Mouse (Mus musculus) heart, adult 2 months (tissue): Measurements from ENCODE around the gene Rgs7. TPM values are rescaled to one million over a fixed set of nuclear protein-coding genes. Genes with fewer than 3 reads are reported as not detected.

ENCODE experiments used
- DNase-seq, 2 experiments: peaks; one replicate each; pipeline ENCODE4 v3.0.0; 2021
- H3K27ac ChIP-seq: fragments of 200-600 bp; 2 replicates; pipeline ENCODE4 v1.8.1; 2022
- H3K27me3 ChIP-seq: fragments of 200-500 bp; 2 replicates; pipeline ENCODE4 v1.6.1; 2012; ENCODE audit warnings: mild to moderate bottlenecking, low read length, inconsistent platforms, mixed read lengths; ENCODE audit not compliant: control insufficient read depth, insufficient read depth
- H3K36me3 ChIP-seq: fragments of 200-500 bp; 2 replicates; pipeline ENCODE4 v1.6.1; 2012; ENCODE audit warnings: low read length, inconsistent platforms; ENCODE audit not compliant: control insufficient read depth, insufficient read depth
- H3K4me1 ChIP-seq: fragments of 200-500 bp; 2 replicates; pipeline ENCODE4 v1.6.1; 2011; ENCODE audit warnings: low read length; ENCODE audit not compliant: control insufficient read depth, insufficient read depth
- H3K4me3 ChIP-seq: fragments of 200-600 bp; 2 replicates; pipeline ENCODE4 v1.8.1; 2022
- H3K79me2 ChIP-seq: fragments of 200-500 bp; replicated peaks from 2 replicates; pipeline ENCODE4 v1.6.1; 2012; ENCODE audit warnings: mild to moderate bottlenecking, inconsistent platforms, low read length, moderate library complexity, mixed read lengths; ENCODE audit not compliant: control insufficient read depth, insufficient read depth
- H3K9ac ChIP-seq: fragments of 200-500 bp; 2 replicates; pipeline ENCODE4 v1.6.1; 2012; ENCODE audit warnings: low read depth, mild to moderate bottlenecking, control low read depth, inconsistent platforms, low read length, mixed read lengths
- CTCF ChIP-seq: fragments of 200-600 bp; IDR thresholded peaks from 2 replicates; pipeline ENCODE4 v1.8.1; 2022; ENCODE audit warnings: antibody characterized with exemption, mild to moderate bottlenecking, moderate library complexity
- EP300 ChIP-seq: fragments of 200-500 bp; IDR thresholded peaks from 2 replicates; pipeline ENCODE4 v1.6.1; 2011; ENCODE audit warnings: low read depth, low read length, control low read depth; ENCODE audit not compliant: insufficient read depth
- POLR2A ChIP-seq: fragments of 200-500 bp; IDR thresholded peaks from 2 replicates; pipeline ENCODE4 v1.6.1; 2011; ENCODE audit warnings: mild to moderate bottlenecking, low read depth, low read length, control low read depth; ENCODE audit not compliant: insufficient read depth
- WGBS: fragments of 180-500 bp; shearing (Covaris S2); methylation state at CpG from one replicate; pipeline ENCODE4 v1.1.7; 2018; 5-methylcytosine and 5-hydroxymethylcytosine counted together
- intact Hi-C: fragments of 180-260 bp; cut with DNase I; formaldehyde crosslinking; loops from one replicate; pipeline ENCODE4 v1.15.1; 2025
- polyA plus RNA-seq: library from polyadenylated mRNA; depleted of rRNA; stranded (reverse); fragments of >200 nt; gene quantifications from 2 replicates; pipeline ENCODE4 v1.2.3, GENCODE M21; 2012; rRNA removed
- total RNA-seq, 2 experiments: library from RNA; stranded (reverse); gene quantifications; 2 replicates each; pipeline ENCODE4 v1.2.3; 2021

The Rgs7 gene
- total and polyA plus RNA-seq, 3 experiments: 1.3 to 3.0 (median 1.8) TPM

GRCm38 (mm10) chr1:175032015-175032414 is 460.3 kb downstream of the Rgs7 start:
- Histone ChIP-seq H3K79me2 (no peaks in the 10 kb centered on the region), H3K4me3 (no peak overlapping the region), H3K36me3 (no peaks in the 10 kb centered on the region), H3K27ac (no peak overlapping the region), H3K4me1 (no peaks in the 10 kb centered on the region), H3K27me3 (no peaks in the 10 kb centered on the region), H3K9ac (no peak overlapping the region)
- 55% methylated on average over 6 of the region's 6 CpGs for WGBS
- DNase-seq: no peak
- TF ChIP-seq POLR2A (no peak), CTCF (no peak), EP300 (no peak)
- intact Hi-C loops: no loop called here

GRCm38 (mm10) chr1:175028716-175029204 is 463.5 kb downstream of the Rgs7 start:
- no peaks in the 10 kb centered on the region for H3K79me2 ChIP-seq
- H3K27me3 ChIP-seq: no peaks in the 10 kb centered on the region
- H3K36me3 ChIP-seq: no peaks in the 10 kb centered on the region
- DNase-seq: no peak
- intact Hi-C loops: no loop called here
- 31% methylated on average over 9 of the region's 9 CpGs for WGBS
- TF ChIP-seq POLR2A (no peak), EP300 (no peak), CTCF (no peak)
- H3K27ac ChIP-seq: no peak overlapping the region
- H3K9ac ChIP-seq: no peak overlapping the region
- no peaks in the 10 kb centered on the region for H3K4me1 ChIP-seq
- H3K4me3 ChIP-seq: no peak overlapping the region

- TF ChIP-seq CTCF (no peak), POLR2A (no peak), EP300 (no peak)
- intact Hi-C loops: no loop called here
- Histone ChIP-seq H3K27me3 (no peaks in the 10 kb centered on the region), H3K9ac (no peak overlapping the region), H3K4me1 (no peaks in the 10 kb centered on the region), H3K27ac (no peak overlapping the region), H3K79me2 (no peaks in the 10 kb centered on the region), H3K36me3 (no peaks in the 10 kb centered on the region), H3K4me3 (no peak overlapping the region)
- no peak for DNase-seq
- 22% methylated on average over 4 of the region's 4 CpGs for WGBS
Measured at GRCm38 (mm10) chr1:175028267-175028666, 464.0 kb downstream of the Rgs7 start.

GRCm38 (mm10) chr1:175025781-175026309 is 466.5 kb downstream of the Rgs7 start:
- Histone ChIP-seq H3K4me1 (no peaks in the 10 kb centered on the region), H3K27ac (no peak overlapping the region), H3K36me3 (no peaks in the 10 kb centered on the region), H3K9ac (no peak overlapping the region), H3K27me3 (no peaks in the 10 kb centered on the region), H3K79me2 (no peaks in the 10 kb centered on the region), H3K4me3 (no peak overlapping the region)
- TF ChIP-seq POLR2A (no peak), CTCF (no peak), EP300 (no peak)
- DNase-seq: no peak
- WGBS: 27% methylated on average over 7 of the region's 7 CpGs
- intact Hi-C loops: no loop called here

- intact Hi-C loops: no loop called here
- TF ChIP-seq CTCF: no peak
Measured at GRCm38 (mm10) chr1:175024136-175024535, 468.2 kb downstream of the Rgs7 start.

More at GRCm38 (mm10) chr1:175024136-175024535, 468.2 kb downstream of the Rgs7 start:
- Histone ChIP-seq H3K9ac (no peak overlapping the region), H3K4me3 (no peak overlapping the region), H3K27me3 (no peaks in the 10 kb centered on the region), H3K27ac (no peak overlapping the region), H3K79me2 (no peaks in the 10 kb centered on the region), H3K36me3 (no peaks in the 10 kb centered on the region), H3K4me1 (no peaks in the 10 kb centered on the region)
- DNase-seq: no peak
- WGBS: 68% methylated on average over 1 of the region's 1 CpGs

Other genes with a start within 250 kb of the Rgs7 start
- under 1 TPM; 0.20 to 0.34 TPM for gene Kmo, start 127.9 kb upstream of the Rgs7 start, total RNA-seq
- 0.49 and 0.59 TPM in 2 replicates for gene Kmo, start 127.9 kb upstream of the Rgs7 start, polyA plus RNA-seq
- gene Fh1, start 133.1 kb upstream of the Rgs7 start, total RNA-seq: 100 to 1,000 TPM; 504 to 594 TPM
- 257 and 465 TPM in 2 replicates for gene Fh1, start 133.1 kb upstream of the Rgs7 start, polyA plus RNA-seq
- 1 to 10 TPM; 5.6 to 6.6 TPM for gene Opn3, start 200.3 kb upstream of the Rgs7 start, total RNA-seq
- gene Opn3, start 200.3 kb upstream of the Rgs7 start, polyA plus RNA-seq: 2.2 and 3.0 TPM in 2 replicates
- gene Chml, start 200.4 kb upstream of the Rgs7 start, total RNA-seq: 1 to 10 TPM; 8.9 to 9.4 TPM
- gene Chml, start 200.4 kb upstream of the Rgs7 start, polyA plus RNA-seq: 1.4 and 2.5 TPM in 2 replicates
- not detected for gene Wdr64, start 206.1 kb upstream of the Rgs7 start, total RNA-seq
- 0.12 TPM in 1 of 2 replicates, not detected in the other for gene Wdr64, start 206.1 kb upstream of the Rgs7 start, polyA plus RNA-seq